ENCODE assay signal across 15 mouse cellular contexts in the genomic region with DNA sequence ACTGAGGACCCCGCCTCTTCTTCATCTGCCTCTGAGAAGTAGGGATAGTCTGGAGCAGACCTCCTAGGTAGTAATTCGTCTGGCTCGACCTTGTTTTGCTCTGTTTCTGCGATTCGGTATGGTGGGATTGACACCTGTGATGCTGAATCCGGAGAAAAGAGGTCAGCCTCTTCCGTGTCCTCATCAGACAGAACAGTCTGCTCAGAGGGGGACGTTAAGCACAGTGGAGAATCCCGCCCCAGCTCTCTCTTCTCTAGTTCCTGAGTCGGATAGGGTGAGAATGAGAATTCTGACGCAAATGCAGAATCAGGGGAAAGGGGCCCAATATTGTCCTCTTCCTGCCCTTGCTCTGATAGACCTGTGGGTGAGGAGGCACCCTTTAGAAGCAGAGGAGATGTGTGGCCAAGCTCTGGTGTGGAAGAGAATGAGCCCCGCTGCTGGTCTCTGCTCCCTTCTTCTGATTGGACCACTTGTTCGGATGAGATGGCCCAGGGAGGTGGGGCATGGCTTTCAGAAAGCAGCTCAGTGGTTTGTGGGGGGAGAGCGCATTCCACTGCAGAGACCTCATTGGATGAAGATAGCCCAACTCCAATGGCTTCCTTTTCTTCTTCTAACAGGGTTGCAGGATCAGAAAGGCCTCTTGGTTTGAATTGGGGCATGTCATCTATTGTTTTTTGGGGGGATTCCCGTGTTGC. TPM values are rescaled to one million over a fixed set of nuclear protein-coding genes. Genes with fewer than 3 reads are reported as not detected.
DNase-seq lines count a peak whose midpoint lies in the region; TF ChIP-seq lines count a peak whose summit lies in the region.
"Had no signal": no experiment of that assay in that cellular context is flagged by ENCODE, and none has a peak within 500 bp of the region (broad histone marks: within the 10 kb centered on the region; RNA-seq: fewer than 3 reads in every experiment).

No protein-coding gene starts in this region.

- H3K27ac ChIP-seq in layer of hippocampus, adult 2 months, result peak overlapping the region; percentile 65; the same call in 1 of the 2 replicates
- H3K27ac ChIP-seq: kidney, postnatal 0 days; limb, embryonic 15.5 days had no signal

- TF ChIP-seq POLR2A in lung, adult 2 months (IDR thresholded peaks at IDR 0.05; ENCODE audit: borderline replicate concordance, extremely low read depth, low read depth, low read length), result no peak

- 87% methylated on average over 15 of the region's 15 CpGs for WGBS in lung, adult 2 months

- no peak for DNase-seq in layer of hippocampus, adult 2 months (ENCODE audit: low spot score in 2 of 2)
- DNase-seq in layer of hippocampus, postnatal 36 days, result no peak
- peak; percentile 70 for DNase-seq in CD4-positive helper T cell, adult 2 months (ENCODE audit: low read depth, low spot score)
- peak; percentile 71 for DNase-seq in induced T-regulatory cell, adult 2 months (ENCODE audit: low read depth)
- DNase-seq in thymus, postnatal 10 days (ENCODE audit: low spot score in 2 of 2), result peak; percentile 9 to 15
- no peak for DNase-seq in layer of hippocampus, adult 8-10 months (ENCODE audit: low spot score in 2 of 2)
- DNase-seq in ovary, postnatal 36 days (ENCODE audit: low spot score), result no peak
- no peak for DNase-seq in lung, adult 2 months
- DNase-seq: lung, adult 18-20 months; lung, postnatal 4 days; midbrain, embryonic 14.5 days had no signal

- no peak overlapping the region for H3K4me3 ChIP-seq in layer of hippocampus, adult 2 months
- H3K4me3 ChIP-seq in lung, adult 2 months (replicated peaks; ENCODE audit: extremely low read depth, low read depth, low read length), result no peak overlapping the region
- H3K4me3 ChIP-seq: limb, embryonic 15.5 days; myocyte had no signal

- no peaks in the 10 kb centered on the region for H3K4me1 ChIP-seq in lung, adult 2 months (ENCODE audit: control insufficient read depth, insufficient read depth, low read length)
- H3K4me1 ChIP-seq: limb, embryonic 15.5 days had no signal

- no peak for TF ChIP-seq CTCF in layer of hippocampus, adult 2 months (conservative IDR thresholded peaks at IDR 0.05)
- no peak for TF ChIP-seq CTCF in lung, adult 2 months (IDR thresholded peaks at IDR 0.05; ENCODE audit: insufficient read depth, low read length)

RNA-seq across cellular contexts. Expression of a gene that starts 49.3 kb away (rescaled TPM):
- total RNA-seq in layer of hippocampus, adult 2 months (2021), result 1 to 10 TPM; 3.4 to 3.5 TPM
- total RNA-seq in layer of hippocampus, postnatal 36 days (2021), result 1 to 10 TPM; 2.9 to 3.1 TPM
- total RNA-seq in layer of hippocampus, adult 8-10 months (2022), result 1 to 10 TPM; 2.9 to 4.3 (median 3.2) TPM
- 0.88 and 3.9 TPM in 2 replicates for polyA plus RNA-seq in lung, adult 2 months (2012; rRNA removed)
- polyA plus RNA-seq: Patski had no signal

Comparison
In these comparisons a context has a peak if more than half of its experiments do, and no peak if none do; other contexts are left out.
1. DNase-seq: peak in CD4-positive helper T cell, adult 2 months (single experiment), induced T-regulatory cell, adult 2 months (single experiment) and thymus, postnatal 10 days (2 of 2); none in layer of hippocampus, adult 2 months (0 of 2), layer of hippocampus, postnatal 36 days (0 of 2), layer of hippocampus, adult 8-10 months (0 of 2), ovary, postnatal 36 days (single experiment) and lung, adult 2 months (single experiment).